Mouse (Mus musculus): Measurements from ENCODE around the gene Dnase2a. TPM values are rescaled to one million over a fixed set of nuclear protein-coding genes. Genes with fewer than 3 reads are reported as not detected.
A peak's percentile ranks its signal among the peaks of the same experiment; 100 is the strongest.

Dnase2a gene
- polyA plus RNA-seq, 1 experiment: 26.7 TPM

DNA sequence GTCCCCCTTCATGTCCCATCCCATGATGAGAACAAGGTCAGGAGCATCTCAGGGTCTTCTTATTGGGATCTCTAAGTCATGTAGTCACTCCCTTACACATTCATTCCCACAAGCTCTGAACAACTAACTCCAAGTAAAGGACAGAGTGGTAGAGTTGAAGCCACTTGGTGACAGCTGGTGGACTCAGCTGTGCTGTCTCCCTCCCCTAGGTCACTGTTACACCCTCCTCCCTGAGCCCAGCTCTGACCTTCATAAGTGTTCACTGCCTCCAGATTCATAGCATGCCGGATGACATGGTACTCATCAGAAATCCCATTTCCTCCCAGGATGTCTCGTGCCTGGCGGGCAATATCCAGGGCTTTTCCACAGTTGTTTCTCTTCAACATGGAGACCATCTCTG, 20.1 kb upstream of the Dnase2a start:
- WGBS: 84% methylated on average over 3 of the region's 3 CpGs
- TF ChIP-seq CTCF (IDR thresholded peaks at IDR 0.05; ENCODE audit: insufficient read depth, low read length) (no peak), POLR2A (IDR thresholded peaks at IDR 0.05; ENCODE audit: borderline replicate concordance, extremely low read depth, low read depth, low read length) (no peak)
- DNase-seq: no peak
- H3K4me1 ChIP-seq (ENCODE audit: control insufficient read depth, insufficient read depth, low read length): no peaks in the 10 kb centered on the region
- no peak overlapping the region for H3K4me3 ChIP-seq (replicated peaks; ENCODE audit: extremely low read depth, low read depth, low read length)

DNA sequence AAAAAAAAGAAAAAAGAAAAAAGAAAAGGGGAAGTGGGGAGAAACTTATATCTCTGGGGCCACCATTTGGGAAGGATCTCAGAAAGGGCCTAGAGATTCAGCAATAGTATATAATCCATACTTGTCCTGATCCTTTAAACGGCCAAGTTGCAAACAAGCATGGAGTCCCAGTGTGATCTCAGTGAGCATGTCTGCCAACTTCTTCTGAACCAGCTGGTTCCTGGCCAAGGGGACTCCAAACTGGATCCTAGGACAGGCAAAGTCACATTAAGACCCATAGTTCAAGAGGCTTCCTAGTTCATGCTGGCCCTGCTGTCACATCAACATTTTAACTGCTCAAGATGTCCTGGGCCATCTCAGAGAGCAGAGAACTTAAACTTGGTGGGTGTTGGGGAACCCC, 19.2 kb upstream of the Dnase2a start:
- Histone ChIP-seq H3K4me1 (ENCODE audit: control insufficient read depth, insufficient read depth, low read length) (peaks cover 3% of the 10 kb centered on the region), H3K4me3 (replicated peaks; ENCODE audit: extremely low read depth, low read depth, low read length) (no peak overlapping the region)
- 90% methylated on average over 1 of the region's 1 CpGs for WGBS
- DNase-seq: no peak
- TF ChIP-seq CTCF (IDR thresholded peaks at IDR 0.05; ENCODE audit: insufficient read depth, low read length): no peak
- TF ChIP-seq POLR2A (IDR thresholded peaks at IDR 0.05; ENCODE audit: borderline replicate concordance, extremely low read depth, low read depth, low read length): no peak

GRCm38 (mm10) chr8:84892993-84893708, 15.2 kb upstream of the Dnase2a start:
- H3K4me1 ChIP-seq (ENCODE audit: control insufficient read depth, insufficient read depth, low read length): peaks cover 4% of the 10 kb centered on the region
- WGBS: 14% methylated on average over 31 of the region's 31 CpGs
- TF ChIP-seq CTCF (IDR thresholded peaks at IDR 0.05; ENCODE audit: insufficient read depth, low read length): no peak
- DNase-seq: no peak
- H3K4me3 ChIP-seq (replicated peaks; ENCODE audit: extremely low read depth, low read depth, low read length): peak overlapping the region; percentile 79

- WGBS: 0% methylated on average over 11 of the region's 11 CpGs
- DNase-seq: peak; percentile 90
- TF ChIP-seq POLR2A (IDR thresholded peaks at IDR 0.05; ENCODE audit: borderline replicate concordance, extremely low read depth, low read depth, low read length) (peak; percentile 56; the same call in 1 of the 2 replicates), CTCF (IDR thresholded peaks at IDR 0.05; ENCODE audit: insufficient read depth, low read length) (no peak)
- Histone ChIP-seq H3K4me3 (replicated peaks; ENCODE audit: extremely low read depth, low read depth, low read length) (peak within 1 kb of the TSS; percentile 79), H3K4me1 (ENCODE audit: control insufficient read depth, insufficient read depth, low read length) (peaks cover 4% of the 10 kb centered on the region)
These were observed 14.6 kb upstream of the Dnase2a start, which contains the start of gene Gcdh for GRCm38 (mm10) chr8:84893709-84894134. Gene Gcdh, minus strand, starts transcription at chr8:84893921.

DNA sequence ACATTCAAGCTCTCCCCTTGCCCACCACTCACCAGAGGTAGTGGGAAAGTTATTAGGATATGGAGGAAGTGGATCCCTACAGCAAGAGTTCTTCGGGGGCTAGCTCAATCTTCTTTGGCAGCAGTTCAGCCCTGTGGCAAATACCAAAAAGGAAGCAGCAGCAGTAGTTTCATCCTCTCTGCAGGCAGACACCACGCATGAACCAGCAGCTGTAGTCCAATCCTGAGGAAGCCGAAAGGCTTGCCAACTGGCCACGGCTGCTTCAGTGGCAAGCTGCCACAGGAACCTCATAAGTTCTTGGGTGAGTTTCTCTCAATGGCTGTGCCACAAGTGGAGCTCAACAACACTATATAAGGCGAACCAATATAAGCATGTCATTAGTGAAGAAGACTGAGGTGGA, 12.4 kb upstream of the Dnase2a start:
- peaks cover 4% of the 10 kb centered on the region for H3K4me1 ChIP-seq (ENCODE audit: control insufficient read depth, insufficient read depth, low read length)
- H3K4me3 ChIP-seq (replicated peaks; ENCODE audit: extremely low read depth, low read depth, low read length): no peak overlapping the region
- TF ChIP-seq CTCF (IDR thresholded peaks at IDR 0.05; ENCODE audit: insufficient read depth, low read length) (no peak), POLR2A (IDR thresholded peaks at IDR 0.05; ENCODE audit: borderline replicate concordance, extremely low read depth, low read depth, low read length) (no peak)
- no peak for DNase-seq
- 78% methylated on average over 5 of the region's 5 CpGs for WGBS

GRCm38 (mm10) chr8:84901071-84901470, 7.3 kb upstream of the Dnase2a start:
- DNase-seq: no peak
- WGBS: 66% methylated on average over 4 of the region's 4 CpGs
- H3K4me3 ChIP-seq (replicated peaks; ENCODE audit: extremely low read depth, low read depth, low read length): no peak overlapping the region
- TF ChIP-seq CTCF (IDR thresholded peaks at IDR 0.05; ENCODE audit: insufficient read depth, low read length): no peak
- TF ChIP-seq POLR2A (IDR thresholded peaks at IDR 0.05; ENCODE audit: borderline replicate concordance, extremely low read depth, low read depth, low read length): no peak
- peaks cover 3% of the 10 kb centered on the region; the same call in 1 of the 2 replicates for H3K4me1 ChIP-seq (ENCODE audit: control insufficient read depth, insufficient read depth, low read length)

- TF ChIP-seq CTCF (IDR thresholded peaks at IDR 0.05; ENCODE audit: insufficient read depth, low read length) (no peak), POLR2A (IDR thresholded peaks at IDR 0.05; ENCODE audit: borderline replicate concordance, extremely low read depth, low read depth, low read length) (no peak)
- DNase-seq: no peak
- 70% methylated on average over 3 of the region's 3 CpGs for WGBS
- Histone ChIP-seq H3K4me3 (replicated peaks; ENCODE audit: extremely low read depth, low read depth, low read length) (peak within 1 kb of the TSS; percentile 83), H3K4me1 (ENCODE audit: control insufficient read depth, insufficient read depth, low read length) (peaks cover 3% of the 10 kb centered on the region; the same call in 1 of the 2 replicates)
These were observed 6.6 kb upstream of the Dnase2a start, which contains the start of gene Klf1 for GRCm38 (mm10) chr8:84901752-84902151. Gene Klf1, plus strand, starts transcription at chr8:84901928.

DNA sequence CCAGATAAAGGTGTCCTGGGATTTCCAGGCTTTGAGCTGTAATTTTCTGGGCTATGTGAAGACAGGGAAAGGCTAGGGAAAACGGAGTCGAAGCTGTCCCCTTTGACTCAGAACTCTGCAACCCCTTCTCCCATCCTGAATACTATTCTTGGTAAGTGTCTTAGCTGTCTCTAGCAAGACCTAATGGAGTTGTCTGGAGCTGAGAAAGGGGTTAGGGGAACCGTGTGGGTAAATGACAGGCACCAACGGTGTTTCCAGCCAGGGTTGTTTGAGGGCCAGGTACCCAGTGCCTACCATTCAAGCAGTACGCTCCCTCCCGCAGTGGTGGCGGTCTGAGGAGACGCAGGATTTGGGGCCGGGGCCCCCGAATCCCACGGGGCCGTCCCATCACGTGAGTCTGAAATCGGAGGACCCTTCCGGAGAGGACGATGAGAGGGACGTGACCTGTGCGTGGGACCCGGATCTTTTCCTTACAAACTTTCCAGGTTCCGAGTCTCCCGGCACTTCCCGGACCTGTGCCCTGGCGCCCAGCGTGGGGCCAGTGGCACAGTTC, 5.9 kb upstream of the Dnase2a start:
- no peak for DNase-seq
- 8% methylated on average over 24 of the region's 24 CpGs for WGBS
- Histone ChIP-seq H3K4me3 (replicated peaks; ENCODE audit: extremely low read depth, low read depth, low read length) (peak overlapping the region; percentile 83), H3K4me1 (ENCODE audit: control insufficient read depth, insufficient read depth, low read length) (peaks cover 3% of the 10 kb centered on the region; the same call in 1 of the 2 replicates)
- TF ChIP-seq POLR2A (IDR thresholded peaks at IDR 0.05; ENCODE audit: borderline replicate concordance, extremely low read depth, low read depth, low read length): no peak
- no peak for TF ChIP-seq CTCF (IDR thresholded peaks at IDR 0.05; ENCODE audit: insufficient read depth, low read length)

DNA sequence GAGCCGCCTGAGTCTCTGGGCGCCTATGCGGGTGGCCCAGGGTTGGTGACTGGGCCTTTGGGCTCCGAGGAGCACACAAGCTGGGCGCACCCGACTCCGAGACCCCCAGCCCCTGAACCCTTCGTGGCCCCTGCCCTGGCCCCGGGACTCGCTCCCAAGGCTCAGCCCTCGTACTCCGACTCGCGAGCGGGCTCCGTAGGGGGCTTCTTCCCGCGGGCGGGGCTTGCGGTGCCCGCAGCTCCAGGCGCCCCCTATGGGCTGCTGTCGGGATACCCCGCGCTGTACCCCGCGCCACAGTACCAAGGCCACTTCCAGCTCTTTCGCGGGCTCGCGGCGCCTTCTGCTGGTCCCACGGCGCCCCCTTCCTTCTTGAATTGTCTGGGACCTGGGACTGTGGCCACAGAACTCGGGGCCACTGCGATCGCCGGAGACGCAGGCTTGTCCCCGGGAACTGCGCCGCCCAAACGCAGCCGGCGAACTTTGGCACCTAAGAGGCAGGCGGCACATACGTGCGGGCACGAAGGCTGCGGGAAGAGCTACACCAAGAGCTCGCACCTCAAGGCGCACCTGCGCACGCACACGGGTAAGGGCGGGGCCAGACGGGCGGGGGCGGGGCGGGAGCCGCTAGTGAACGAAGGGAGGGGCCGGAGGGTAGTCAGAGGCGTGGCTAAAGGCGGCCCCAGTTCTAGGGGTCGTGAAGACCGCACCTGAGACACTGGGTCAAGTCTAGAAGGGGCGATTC, 5.3 kb upstream of the Dnase2a start:
- DNase-seq: peak; percentile 93
- TF ChIP-seq POLR2A (IDR thresholded peaks at IDR 0.05; ENCODE audit: borderline replicate concordance, extremely low read depth, low read depth, low read length) (peak; percentile 55; the same call in 1 of the 2 replicates), CTCF (IDR thresholded peaks at IDR 0.05; ENCODE audit: insufficient read depth, low read length) (peak; percentile 40; the same call in 1 of the 2 replicates)
- under 1% methylated on average over 68 of the region's 68 CpGs for WGBS

More for the DNA sequence above, 5.3 kb upstream of the Dnase2a start:
- Histone ChIP-seq H3K4me1 (ENCODE audit: control insufficient read depth, insufficient read depth, low read length) (peaks cover 3% of the 10 kb centered on the region; the same call in 1 of the 2 replicates), H3K4me3 (replicated peaks; ENCODE audit: extremely low read depth, low read depth, low read length) (peak overlapping the region; percentile 83)

Measured in lung, adult 2 months (tissue).